Mouse (Mus musculus) mammary gland, adult 2 months (tissue): ENCODE measurements around the gene Sly. TPM values are rescaled to one million over a fixed set of nuclear protein-coding genes. Genes with fewer than 3 reads are reported as not detected.

ENCODE experiments used
- polyA plus RNA-seq: library from polyadenylated mRNA; depleted of rRNA; stranded (reverse); fragments of >200 nt; gene quantifications from 2 replicates; pipeline ENCODE4 v1.2.3, GENCODE M21; 2012; ENCODE audit warnings: low replicate concordance; rRNA removed

The Sly gene
- polyA plus RNA-seq, result not detected in 2 replicates

GRCm38 (mm10) chrY:57186888-57187287 lies at the start of gene Sly:
Sly (plus strand) TSS chrY:57187188.

